Mouse (Mus musculus) CH12.LX (cell line): ENCODE measurements around the gene Wdr75.

ENCODE experiments used
- CTCF ChIP-seq, 2 experiments: IDR thresholded peaks in 1 of 2; conservative IDR thresholded peaks in 1 of 2; 2 replicates each; pipeline ENCODE4 v1.5.1; 2011 to 2012; ENCODE audit warnings: low read depth in 2 of 2, low read length in 2 of 2, improper control_type of control experiment in 1 of 2, inconsistent platforms in 1 of 2, mild to moderate bottlenecking in 1 of 2, moderate library complexity in 1 of 2
- EP300 ChIP-seq: IDR thresholded peaks from 2 replicates; pipeline ENCODE4 v1.6.1; 2011; ENCODE audit warnings: low read length, improper control_type of control experiment
- GABPA ChIP-seq: IDR thresholded peaks from 2 replicates; pipeline ENCODE4 v1.6.1; 2012; ENCODE audit warnings: low read depth, low read length, improper control_type of control experiment, inconsistent platforms; ENCODE audit not compliant: insufficient replicate concordance
- JUND ChIP-seq: conservative IDR thresholded peaks from 2 replicates; pipeline ENCODE4 v1.6.1; 2011; ENCODE audit warnings: low read depth, low read length, improper control_type of control experiment
- NELFE ChIP-seq: IDR thresholded peaks from 2 replicates; pipeline ENCODE4 v1.6.1; 2011; ENCODE audit warnings: low read depth, low read length, improper control_type of control experiment
- POLR2A ChIP-seq: IDR thresholded peaks from 2 replicates; pipeline ENCODE4 v1.6.1; 2011; ENCODE audit warnings: low read depth, mild to moderate bottlenecking, improper control_type of control experiment, low read length
- POLR2AphosphoS2 ChIP-seq: IDR thresholded peaks from 2 replicates; pipeline ENCODE4 v1.6.1; 2011; ENCODE audit warnings: low read depth, low read length, improper control_type of control experiment
- ZKSCAN1 ChIP-seq: IDR thresholded peaks from 2 replicates; pipeline ENCODE4 v1.6.1; 2012; ENCODE audit warnings: low read depth, inconsistent platforms, low read length, improper control_type of control experiment, borderline replicate concordance
- ZMIZ1 ChIP-seq: IDR thresholded peaks from 2 replicates; pipeline ENCODE4 v1.6.1; 2012; ENCODE audit warnings: low read depth, mild to moderate bottlenecking, inconsistent platforms, low read length, improper control_type of control experiment

- TF ChIP-seq NELFE: no peak
- TF ChIP-seq ZKSCAN1: no peak
- no peak for TF ChIP-seq EP300
- TF ChIP-seq JUND: no peak
- no peak for TF ChIP-seq GABPA
- no peak for TF ChIP-seq CTCF (conservative IDR thresholded peaks at IDR 0.05 in 1 of 2, IDR thresholded peaks at IDR 0.05 in 1 of 2; ENCODE audit: low read depth in 2 of 2, low read length in 2 of 2)
- no peak for TF ChIP-seq POLR2A
- TF ChIP-seq ZMIZ1: no peak
- TF ChIP-seq POLR2AphosphoS2: no peak
These were observed 50.5 kb downstream of the Wdr75 start for GRCm38 (mm10) chr1:45845466-45845865.
